Mouse (Mus musculus) spleen, embryonic (tissue): ENCODE data around the gene Lrrc19.

ENCODE experiments used
- CTCF ChIA-PET: fragments of 350-600 bp; sonication (Branson Sonifier 250); formaldehyde crosslinking; loops from one replicate; lab custom pipeline; 2022; lab: Charles Lee

The Lrrc19 gene

GRCm38 (mm10) chr4:94591765-94592381, 58.1 kb downstream of the Lrrc19 start:
- CTCF ChIA-PET: no interaction called here
